In the genomic region with DNA sequence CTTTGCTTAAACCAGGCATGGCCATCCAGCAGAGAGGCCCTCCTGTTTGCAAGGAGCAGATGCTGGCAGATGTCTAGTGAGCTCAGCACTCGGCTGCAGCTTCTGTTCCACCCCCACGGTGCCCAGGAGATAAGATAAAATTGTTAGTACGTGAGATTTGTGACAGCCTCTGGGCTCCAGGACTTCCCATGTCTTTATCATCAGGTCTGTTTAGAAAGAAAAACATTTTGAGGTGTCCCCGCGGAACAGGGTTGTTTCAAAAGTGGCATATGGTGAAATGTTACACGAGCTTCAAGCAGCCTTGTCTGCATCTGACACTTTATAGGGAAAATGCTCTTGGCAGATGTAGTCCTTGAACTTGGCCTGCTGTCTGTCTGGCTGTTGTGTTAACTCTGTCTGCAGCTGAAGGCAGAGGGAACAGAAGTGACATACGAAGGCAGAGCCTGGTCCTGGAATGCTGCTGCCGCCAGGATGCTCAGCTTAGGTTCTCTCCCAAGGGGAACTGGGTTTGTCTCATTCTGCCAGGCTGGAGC, we compare ENCODE assay signal across 11 mouse cellular contexts.
DNase-seq lines count a peak whose midpoint lies in the region; ATAC-seq and TF ChIP-seq lines count a peak whose summit lies in the region.
"Had no signal": no experiment of that assay in that cellular context is flagged by ENCODE, and none has a peak within 500 bp of the region (broad histone marks: within the 10 kb centered on the region; RNA-seq: fewer than 3 reads in every experiment).

No protein-coding gene starts in this region.

- no peak for DNase-seq in forebrain, embryonic 10.5 days (ENCODE audit: extremely low spot score, low spot score)
- DNase-seq in lung, embryonic 14.5 days = peak; percentile 35
- DNase-seq in lung, adult 18-20 months = no peak
- DNase-seq in embryo, embryonic 9.5 days (ENCODE audit: extremely low spot score) = peak; percentile 7
- DNase-seq in ovary, adult 18-20 months (ENCODE audit: low spot score) = no peak
- DNase-seq: gastrocnemius, postnatal 10 days; kidney, adult 2 months; thymus, adult 2 months had no signal

- H3K36me3 ChIP-seq in forebrain, embryonic 15.5 days = no peaks in the 10 kb centered on the region
- no peaks in the 10 kb centered on the region for H3K36me3 ChIP-seq in forebrain, embryonic 10.5 days (replicated peaks)
- no peaks in the 10 kb centered on the region for H3K36me3 ChIP-seq in lung, embryonic 14.5 days (ENCODE audit: insufficient read depth)
- 0 out of 2 replicates have a peak, but pooled peaks cover 2% of the 10 kb centered on the region for H3K36me3 ChIP-seq in intestine, embryonic 16.5 days (ENCODE audit: control insufficient read depth, insufficient read depth, low read length)

- H3K9ac ChIP-seq in forebrain, embryonic 15.5 days (replicated peaks) = no peak overlapping the region
- H3K9ac ChIP-seq in lung, embryonic 14.5 days = no peak overlapping the region
- H3K9ac ChIP-seq in intestine, embryonic 16.5 days (ENCODE audit: low read depth, low read length) = no peak overlapping the region

- WGBS in forebrain, embryonic 15.5 days = 51% methylated on average over 8 of the region's 8 CpGs
- 79% methylated on average over 8 of the region's 8 CpGs for WGBS in forebrain, embryonic 10.5 days
- WGBS in lung, embryonic 14.5 days = 8% methylated on average over 8 of the region's 8 CpGs
- WGBS in intestine, embryonic 16.5 days = 25% methylated on average over 8 of the region's 8 CpGs

- no peak for TF ChIP-seq CTCF in lung, embryonic 14.5 days (IDR thresholded peaks at IDR 0.05; ENCODE audit: low read depth)

- H3K4me3 ChIP-seq in forebrain, embryonic 15.5 days = no peak overlapping the region
- no peak overlapping the region for H3K4me3 ChIP-seq in forebrain, embryonic 10.5 days
- no peak overlapping the region for H3K4me3 ChIP-seq in lung, embryonic 14.5 days (ENCODE audit: low read depth, low read length)
- no peak overlapping the region for H3K4me3 ChIP-seq in intestine, embryonic 16.5 days (ENCODE audit: low read length)

- no peak overlapping the region for H3K4me2 ChIP-seq in forebrain, embryonic 15.5 days (replicated peaks)
- H3K4me2 ChIP-seq in lung, embryonic 14.5 days = no peak overlapping the region
- H3K4me2 ChIP-seq in intestine, embryonic 16.5 days (ENCODE audit: low read depth, low read length) = no peak overlapping the region

- no peaks in the 10 kb centered on the region for H3K27me3 ChIP-seq in forebrain, embryonic 15.5 days
- no peaks in the 10 kb centered on the region for H3K27me3 ChIP-seq in forebrain, embryonic 10.5 days (ENCODE audit: poor library complexity, severe bottlenecking)
- H3K27me3 ChIP-seq in lung, embryonic 14.5 days (ENCODE audit: insufficient read depth, low read length) = no peaks in the 10 kb centered on the region
- H3K27me3 ChIP-seq in intestine, embryonic 16.5 days (replicated peaks; ENCODE audit: control insufficient read depth, insufficient read depth, low read length) = no peaks in the 10 kb centered on the region

- H3K27ac ChIP-seq in forebrain, embryonic 15.5 days (replicated peaks) = peak overlapping the region; percentile 14; the same call in 1 of the 2 replicates
- H3K27ac ChIP-seq in forebrain, embryonic 10.5 days = no peak overlapping the region
- no peak overlapping the region for H3K27ac ChIP-seq in lung, embryonic 14.5 days (ENCODE audit: low read depth)
- no peak overlapping the region for H3K27ac ChIP-seq in intestine, embryonic 16.5 days (ENCODE audit: low read length)

- H3K9me3 ChIP-seq in forebrain, embryonic 15.5 days = 0 out of 2 replicates have a peak, but pooled peaks cover 4% of the 10 kb centered on the region
- H3K9me3 ChIP-seq in forebrain, embryonic 10.5 days = no peaks in the 10 kb centered on the region
- H3K9me3 ChIP-seq in lung, embryonic 14.5 days (ENCODE audit: low read depth, low read length) = no peaks in the 10 kb centered on the region
- no peaks in the 10 kb centered on the region for H3K9me3 ChIP-seq in intestine, embryonic 16.5 days (ENCODE audit: control insufficient read depth, low read length)

- ATAC-seq in forebrain, embryonic 15.5 days (replicated peaks) = 0 out of 2 replicates have a peak, but pooled peaks have one; percentile 35
- ATAC-seq in lung, embryonic 14.5 days (ENCODE audit: insufficient read depth) = peak; percentile 65; the same call in 1 of the 2 replicates
- peak; percentile 92 for ATAC-seq in intestine, embryonic 16.5 days
- ATAC-seq in megakaryocyte, adult 5-6 weeks (ENCODE audit: poor library complexity, severe bottlenecking) = no peak

- H3K4me1 ChIP-seq in forebrain, embryonic 15.5 days = 0 out of 2 replicates have a peak, but pooled peaks cover 4% of the 10 kb centered on the region
- no peaks in the 10 kb centered on the region for H3K4me1 ChIP-seq in forebrain, embryonic 10.5 days
- H3K4me1 ChIP-seq in lung, embryonic 14.5 days (ENCODE audit: insufficient read depth) = no peaks in the 10 kb centered on the region
- peaks cover 5% of the 10 kb centered on the region for H3K4me1 ChIP-seq in intestine, embryonic 16.5 days (ENCODE audit: control insufficient read depth, insufficient read depth, low read length)

Comparison
In these comparisons a context has a peak if more than half of its experiments do, and no peak if none do; other contexts are left out.
1. DNase-seq: peak in lung, embryonic 14.5 days (single experiment) and embryo, embryonic 9.5 days (single experiment); none in forebrain, embryonic 10.5 days (single experiment), lung, adult 18-20 months (0 of 2) and ovary, adult 18-20 months (single experiment).